Mouse (Mus musculus) CH12.LX (cell line): ENCODE measurements around the gene Tspan10.

Experiments
- CTCF ChIP-seq, 2 experiments: IDR thresholded peaks in 1 of 2; conservative IDR thresholded peaks in 1 of 2; 2 replicates each; pipeline ENCODE4 v1.5.1; 2011 to 2012; ENCODE audit warnings: low read depth in 2 of 2, low read length in 2 of 2, improper control_type of control experiment in 1 of 2, inconsistent platforms in 1 of 2, mild to moderate bottlenecking in 1 of 2, moderate library complexity in 1 of 2
- ELF1 ChIP-seq: IDR thresholded peaks from 2 replicates; pipeline ENCODE4 v1.6.1; 2014; ENCODE audit warnings: low read depth, mild to moderate bottlenecking, inconsistent platforms, low read length, improper control_type of control experiment
- EP300 ChIP-seq: IDR thresholded peaks from 2 replicates; pipeline ENCODE4 v1.6.1; 2011; ENCODE audit warnings: low read length, improper control_type of control experiment
- JUN ChIP-seq: IDR thresholded peaks from 2 replicates; pipeline ENCODE4 v1.6.1; 2011; ENCODE audit warnings: low read depth, mild to moderate bottlenecking, low read length, improper control_type of control experiment, moderate library complexity; ENCODE audit not compliant: insufficient read depth
- JUND ChIP-seq: conservative IDR thresholded peaks from 2 replicates; pipeline ENCODE4 v1.6.1; 2011; ENCODE audit warnings: low read depth, low read length, improper control_type of control experiment
- MAFK ChIP-seq: IDR thresholded peaks from 2 replicates; pipeline ENCODE4 v1.6.1; 2011; ENCODE audit warnings: low read length, improper control_type of control experiment; ENCODE audit not compliant: insufficient replicate concordance
- MAZ ChIP-seq: IDR thresholded peaks from 2 replicates; pipeline ENCODE4 v1.6.1; 2012; ENCODE audit warnings: low read depth, mild to moderate bottlenecking, inconsistent platforms, low read length, improper control_type of control experiment, moderate library complexity
- NELFE ChIP-seq: IDR thresholded peaks from 2 replicates; pipeline ENCODE4 v1.6.1; 2011; ENCODE audit warnings: low read depth, low read length, improper control_type of control experiment
- POLR2A ChIP-seq: IDR thresholded peaks from 2 replicates; pipeline ENCODE4 v1.6.1; 2011; ENCODE audit warnings: low read depth, mild to moderate bottlenecking, improper control_type of control experiment, low read length
- POLR2AphosphoS2 ChIP-seq: IDR thresholded peaks from 2 replicates; pipeline ENCODE4 v1.6.1; 2011; ENCODE audit warnings: low read depth, low read length, improper control_type of control experiment
- RCOR1 ChIP-seq: conservative IDR thresholded peaks from 2 replicates; pipeline ENCODE4 v1.6.1; 2012; ENCODE audit warnings: low read depth, mild to moderate bottlenecking, inconsistent platforms, low read length, improper control_type of control experiment
- SMC3 ChIP-seq: IDR thresholded peaks from 2 replicates; pipeline ENCODE4 v1.6.1; 2011; ENCODE audit warnings: low read depth, low read length, improper control_type of control experiment
- ZKSCAN1 ChIP-seq: IDR thresholded peaks from 2 replicates; pipeline ENCODE4 v1.6.1; 2012; ENCODE audit warnings: low read depth, inconsistent platforms, low read length, improper control_type of control experiment, borderline replicate concordance

DNA sequence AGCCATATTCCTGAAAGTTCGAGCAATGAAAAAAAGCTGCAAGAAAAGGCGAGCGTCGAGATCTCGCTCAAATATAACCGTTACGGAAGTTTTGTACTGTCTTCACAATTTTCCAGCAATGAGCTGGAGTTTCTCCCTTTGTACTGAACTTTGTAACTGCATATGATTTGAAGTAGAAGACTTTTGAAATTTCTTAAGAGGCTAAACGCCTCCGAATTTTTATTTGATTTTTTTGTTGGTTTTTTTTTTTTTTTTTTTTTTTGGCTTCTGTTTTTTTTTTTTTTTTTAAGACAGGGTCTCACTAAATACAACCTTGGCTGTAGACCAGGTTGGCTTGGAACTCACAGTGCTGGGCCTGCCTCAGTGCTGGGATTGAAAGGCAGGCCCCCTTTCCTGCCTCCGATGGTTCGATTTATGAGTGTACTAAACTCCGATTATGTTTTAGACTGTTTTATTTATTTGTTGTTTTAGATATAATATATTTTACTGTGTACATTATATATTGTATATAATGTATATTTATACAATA lies 4.5 kb upstream of the Tspan10 start:
- TF ChIP-seq CTCF (conservative IDR thresholded peaks at IDR 0.05 in 1 of 2, IDR thresholded peaks at IDR 0.05 in 1 of 2; ENCODE audit: low read depth in 2 of 2, low read length in 2 of 2) (no peak), ZKSCAN1 (no peak), EP300 (no peak), MAFK (no peak), MAZ (peak; percentile 8; the same call in 1 of the 2 replicates), JUND (no peak), JUN (no peak), RCOR1 (no peak), POLR2A (no peak; the same call in 1 of the 2 replicates), ELF1 (no peak), SMC3 (no peak), NELFE (no peak), POLR2AphosphoS2 (no peak)
